Comparison of ENCODE assay signal across 9 mouse cellular contexts in the genomic region with DNA sequence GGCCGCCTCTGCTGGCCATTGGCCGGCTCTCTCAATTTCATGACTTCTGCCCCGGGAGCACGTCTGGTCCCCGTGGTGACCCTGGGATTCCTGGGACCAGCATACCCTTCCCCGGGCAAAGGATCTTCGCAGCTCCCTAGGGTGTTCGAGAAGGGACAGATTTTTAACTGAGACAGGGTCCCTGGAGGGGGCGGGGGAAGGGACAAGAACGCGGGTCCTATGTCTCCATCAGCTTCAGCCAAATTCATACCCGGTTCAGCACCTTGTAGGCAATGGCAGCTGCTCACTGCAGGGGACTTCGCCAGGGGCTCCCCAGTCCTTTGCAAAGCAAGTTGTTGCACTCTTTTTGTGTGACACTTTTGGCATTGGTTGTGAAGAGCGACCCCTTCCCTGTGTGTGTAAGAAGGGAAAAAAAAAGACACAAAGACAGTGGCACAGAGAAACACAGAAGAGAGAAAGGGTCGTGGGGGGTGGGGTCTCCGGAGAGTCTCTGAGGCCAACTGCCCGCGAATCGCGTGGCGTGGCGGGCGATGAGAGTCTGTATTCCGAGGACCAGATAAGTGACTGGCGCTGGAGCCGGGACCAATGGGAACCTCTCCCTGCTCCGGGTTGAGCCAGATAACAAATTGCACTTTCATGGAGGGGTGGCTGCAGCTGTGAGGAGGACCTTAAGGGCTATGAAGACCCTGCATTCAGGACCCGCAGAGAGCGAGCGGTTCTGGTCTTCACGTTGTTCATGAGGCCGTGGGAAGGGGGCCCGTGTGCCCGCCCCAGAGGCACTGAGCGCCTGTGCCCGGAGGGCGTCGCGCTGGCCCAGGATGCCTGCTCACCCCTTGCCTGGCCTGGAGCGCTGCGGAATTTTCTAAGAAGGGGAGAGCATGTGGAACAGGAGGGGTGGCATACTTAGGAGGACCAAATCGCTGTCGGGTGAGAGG. TPM values are rescaled to one million over a fixed set of nuclear protein-coding genes. Genes with fewer than 3 reads are reported as not detected.
DNase-seq lines count a peak whose midpoint lies in the region; ATAC-seq lines count a peak whose summit lies in the region.
"Had no signal": no experiment of that assay in that cellular context is flagged by ENCODE, and none has a peak within 500 bp of the region (broad histone marks: within the 10 kb centered on the region; RNA-seq: fewer than 3 reads in every experiment).

No protein-coding gene starts in this region.

- H3K9ac ChIP-seq in kidney, embryonic 15.5 days, result peak overlapping the region; percentile 38
- peak overlapping the region; percentile 15; the same call in 1 of the 2 replicates for H3K9ac ChIP-seq in embryonic facial prominence, embryonic 15.5 days
- H3K9ac ChIP-seq in midbrain, embryonic 13.5 days (replicated peaks), result peak overlapping the region; percentile 80

- WGBS in kidney, embryonic 15.5 days, result 1% methylated on average over 43 of the region's 43 CpGs
- 1% methylated on average over 43 of the region's 43 CpGs for WGBS in embryonic facial prominence, embryonic 15.5 days
- 1% methylated on average over 43 of the region's 43 CpGs for WGBS in midbrain, embryonic 13.5 days

- H3K9me3 ChIP-seq in kidney, embryonic 15.5 days (replicated peaks), result no peaks in the 10 kb centered on the region
- no peaks in the 10 kb centered on the region for H3K9me3 ChIP-seq in embryonic facial prominence, embryonic 15.5 days (replicated peaks)
- no peaks in the 10 kb centered on the region for H3K9me3 ChIP-seq in midbrain, embryonic 13.5 days

- no peak overlapping the region for H3K27ac ChIP-seq in kidney, embryonic 15.5 days
- no peak overlapping the region for H3K27ac ChIP-seq in embryonic facial prominence, embryonic 15.5 days (replicated peaks)
- H3K27ac ChIP-seq in midbrain, embryonic 13.5 days, result peak overlapping the region; percentile 81

- H3K4me2 ChIP-seq in kidney, embryonic 15.5 days, result peak overlapping the region; percentile 99
- H3K4me2 ChIP-seq in embryonic facial prominence, embryonic 15.5 days (replicated peaks), result peak overlapping the region; percentile 96
- peak overlapping the region; percentile 93 for H3K4me2 ChIP-seq in midbrain, embryonic 13.5 days (replicated peaks)

- H3K4me1 ChIP-seq in kidney, embryonic 15.5 days, result peaks cover 17% of the 10 kb centered on the region; the same call in 1 of the 2 replicates
- H3K4me1 ChIP-seq in embryonic facial prominence, embryonic 15.5 days, result peaks cover 16% of the 10 kb centered on the region
- H3K4me1 ChIP-seq in midbrain, embryonic 13.5 days (replicated peaks), result peaks cover 20% of the 10 kb centered on the region

- H3K4me3 ChIP-seq in kidney, embryonic 15.5 days (replicated peaks), result peak overlapping the region; percentile 60
- peak overlapping the region; percentile 57 for H3K4me3 ChIP-seq in embryonic facial prominence, embryonic 15.5 days (replicated peaks)
- peak overlapping the region; percentile 64 for H3K4me3 ChIP-seq in midbrain, embryonic 13.5 days (replicated peaks)

- H3K36me3 ChIP-seq in kidney, embryonic 15.5 days, result no peaks in the 10 kb centered on the region
- H3K36me3 ChIP-seq in embryonic facial prominence, embryonic 15.5 days, result no peaks in the 10 kb centered on the region
- H3K36me3 ChIP-seq in midbrain, embryonic 13.5 days, result no peaks in the 10 kb centered on the region

- no peak for ATAC-seq in kidney, embryonic 15.5 days (replicated peaks; ENCODE audit: low FRiP score)
- ATAC-seq in embryonic facial prominence, embryonic 15.5 days (ENCODE audit: insufficient number of reproducible peaks, low FRiP score, low TSS enrichment, low read depth), result peak; percentile 18
- peak; percentile 32 for ATAC-seq in midbrain, embryonic 13.5 days
- ATAC-seq in megakaryocyte-erythroid progenitor cell, adult 5-6 weeks (replicated peaks; ENCODE audit: low FRiP score, low TSS enrichment, poor library complexity, severe bottlenecking), result no peak
- ATAC-seq: Patski had no signal

- no peak for DNase-seq in kidney, postnatal 14 days
- peak; percentile 56 to 65 for DNase-seq in adrenal gland, postnatal 36 days
- peak; percentile 22 for DNase-seq in layer of hippocampus, adult 9-11 months
- DNase-seq in testis, postnatal 14 days (ENCODE audit: low spot score), result peak; percentile 12

- H3K27me3 ChIP-seq in kidney, embryonic 15.5 days, result peaks cover 37% of the 10 kb centered on the region
- peaks cover 42% of the 10 kb centered on the region for H3K27me3 ChIP-seq in embryonic facial prominence, embryonic 15.5 days
- H3K27me3 ChIP-seq in midbrain, embryonic 13.5 days, result peaks cover 8% of the 10 kb centered on the region; the same call in 1 of the 2 replicates
- H3K27me3 ChIP-seq: Patski had no signal

RNA-seq across cellular contexts. Expression of gene Dlgap1, which starts 1.2 kb away (rescaled TPM):
- polyA plus RNA-seq in kidney, embryonic 15.5 days (2015; fragmentation: Nextera tagmentation; extraction: Ambion mirVana), result 3.6 and 4.1 TPM in 2 replicates
- total RNA-seq in adrenal gland, postnatal 36 days (2021), result 10 to 100 TPM; 37.2 to 54.1 TPM
- polyA plus RNA-seq in embryonic facial prominence, embryonic 15.5 days (2015; fragmentation: Nextera tagmentation; extraction: Ambion mirVana), result 3.6 and 4.9 TPM in 2 replicates
- 8.9 and 10.1 TPM in 2 replicates for polyA plus RNA-seq in midbrain, embryonic 13.5 days (2015; fragmentation: Nextera tagmentation; extraction: Ambion mirVana)
- not detected in 2 replicates for total RNA-seq in megakaryocyte-erythroid progenitor cell, adult 5-6 weeks (2014; fragmentation: Nextera tagmentation)
- total RNA-seq in megakaryocyte-erythroid progenitor cell, adult 5-6 weeks (2017), result not detected in 2 replicates

Comparison
In these comparisons a context has a peak if more than half of its experiments do, and no peak if none do; other contexts are left out.
1. ATAC-seq: peak in embryonic facial prominence, embryonic 15.5 days (single experiment) and midbrain, embryonic 13.5 days (single experiment); none in kidney, embryonic 15.5 days (single experiment) and megakaryocyte-erythroid progenitor cell, adult 5-6 weeks (single experiment).
2. H3K9ac ChIP-seq: peak in every context shown above with its lines; median percentile 80 in midbrain, embryonic 13.5 days; 38 in kidney, embryonic 15.5 days; 15 in embryonic facial prominence, embryonic 15.5 days.
3. Peak in every context shown above with its lines, with median percentiles within 50 percentile points of each other: H3K4me2 ChIP-seq and H3K4me3 ChIP-seq.